Mouse (Mus musculus) neural tube, embryonic 10.5 days (tissue): ENCODE results near the gene Rpl3.
A peak's percentile ranks its signal among the peaks of the same experiment; 100 is the strongest.

Experiments used
- DNase-seq: peaks from one replicate; pipeline ENCODE4 v3.0.0-alpha.2; 2017; ENCODE audit warnings: low spot score; ENCODE audit errors: extremely low spot score

Gene Rpl3

GRCm38 (mm10) chr15:80090741-80091120 lies 937 bp downstream of the Rpl3 start:
- DNase-seq = peak; percentile 45

GRCm38 (mm10) chr15:80090155-80090554 lies 1.5 kb downstream of the Rpl3 start:
- no peak for DNase-seq

GRCm38 (mm10) chr15:80088637-80089036 lies 3.0 kb downstream of the Rpl3 start:
- DNase-seq = peak; percentile 87

GRCm38 (mm10) chr15:80087406-80088012 lies 4.2 kb downstream of the Rpl3 start:
- DNase-seq = no peak

- no peak for DNase-seq
These were observed 7.9 kb downstream of the Rpl3 start for GRCm38 (mm10) chr15:80083740-80084139.

GRCm38 (mm10) chr15:80083276-80083731 lies 8.4 kb downstream of the Rpl3 start:
- peak; percentile 99 for DNase-seq

- DNase-seq = no peak
These were observed 8.9 kb downstream of the Rpl3 start for GRCm38 (mm10) chr15:80082661-80083275.

GRCm38 (mm10) chr15:80081801-80082546 lies 9.7 kb downstream of the Rpl3 start:
- DNase-seq = no peak

GRCm38 (mm10) chr15:80080711-80081615 lies 10.7 kb downstream of the Rpl3 start:
- DNase-seq = no peak

- DNase-seq = no peak
These were observed 11.7 kb downstream of the Rpl3 start for GRCm38 (mm10) chr15:80079954-80080353.

GRCm38 (mm10) chr15:80079129-80079668 lies 12.5 kb downstream of the Rpl3 start:
- no peak for DNase-seq

- DNase-seq = no peak
These were observed 13.4 kb downstream of the Rpl3 start for GRCm38 (mm10) chr15:80078058-80078814.

GRCm38 (mm10) chr15:80076338-80077136 lies 15.1 kb downstream of the Rpl3 start:
- DNase-seq = peak; percentile 81

- DNase-seq = no peak
These were observed 15.8 kb downstream of the Rpl3 start for GRCm38 (mm10) chr15:80075733-80076337.

- no peak for DNase-seq
These were observed 16.3 kb downstream of the Rpl3 start for GRCm38 (mm10) chr15:80075374-80075694.

GRCm38 (mm10) chr15:80074663-80075373 lies 16.9 kb downstream of the Rpl3 start:
- no peak for DNase-seq

- no peak for DNase-seq
These were observed 18.4 kb downstream of the Rpl3 start for GRCm38 (mm10) chr15:80073256-80073621.

- DNase-seq = no peak
These were observed 19.0 kb downstream of the Rpl3 start for GRCm38 (mm10) chr15:80072579-80073255.
